Comparison of ENCODE assay signal across 9 mouse cellular contexts in the genomic region with DNA sequence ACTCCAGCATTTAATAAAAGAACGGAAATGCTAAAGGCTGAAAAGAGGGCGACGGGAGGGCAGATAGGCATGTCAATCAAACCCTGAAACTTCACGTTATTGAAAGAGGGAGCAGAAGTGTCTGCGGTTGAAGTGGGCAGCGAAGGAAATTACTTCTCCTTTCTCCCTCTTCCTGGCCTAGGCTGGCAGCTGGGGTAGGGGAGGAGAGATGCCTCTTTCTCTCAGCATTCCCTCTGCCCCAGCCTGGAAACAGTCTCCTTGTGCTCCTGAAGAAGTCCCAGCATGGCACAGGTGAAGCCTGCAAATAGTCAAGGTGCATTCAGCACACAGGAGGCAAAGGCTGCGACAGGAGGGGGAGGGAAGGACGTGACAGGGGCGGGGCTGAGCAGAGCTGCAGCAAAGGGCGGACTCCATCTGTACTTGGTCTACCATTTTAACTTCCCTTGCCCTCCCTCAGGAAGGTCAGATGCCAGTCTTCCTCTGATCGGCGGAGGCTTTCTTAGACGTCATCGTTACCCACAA.
DNase-seq lines count a peak whose midpoint lies in the region; ATAC-seq lines count a peak whose summit lies in the region.
"Had no signal": no experiment of that assay in that cellular context is flagged by ENCODE, and none has a peak within 500 bp of the region (broad histone marks: within the 10 kb centered on the region; RNA-seq: fewer than 3 reads in every experiment).

No protein-coding gene starts in this region.

- H3K27me3 ChIP-seq in hindbrain, embryonic 13.5 days, result no peaks in the 10 kb centered on the region
- no peaks in the 10 kb centered on the region for H3K27me3 ChIP-seq in midbrain, embryonic 14.5 days (ENCODE audit: control insufficient read depth, insufficient read depth, low read length)
- H3K27me3 ChIP-seq in neural tube, embryonic 15.5 days (replicated peaks), result no peaks in the 10 kb centered on the region

- peak; percentile 13 to 31 for DNase-seq in B cell, adult 2 months
- DNase-seq in T-cell, adult 2 months (ENCODE audit: low spot score), result peak; percentile 35
- no peak for DNase-seq in midbrain, embryonic 14.5 days
- no peak for DNase-seq in right cerebral cortex, adult 18-20 months
- no peak for DNase-seq in adrenal gland, postnatal 4 days (ENCODE audit: low spot score in 2 of 2)
- no peak for DNase-seq in embryo, embryonic 9.5 days (ENCODE audit: extremely low spot score)
- DNase-seq: cerebellum, adult 8-10 months had no signal

- no peak overlapping the region for H3K9ac ChIP-seq in hindbrain, embryonic 13.5 days
- H3K9ac ChIP-seq in midbrain, embryonic 14.5 days (replicated peaks; ENCODE audit: low read length), result no peak overlapping the region
- no peak overlapping the region for H3K9ac ChIP-seq in neural tube, embryonic 15.5 days (replicated peaks)

- H3K4me1 ChIP-seq in hindbrain, embryonic 13.5 days (replicated peaks), result peaks cover 53% of the 10 kb centered on the region
- H3K4me1 ChIP-seq in midbrain, embryonic 14.5 days (ENCODE audit: control insufficient read depth, insufficient read depth, low read length), result peaks cover 38% of the 10 kb centered on the region
- peaks cover 23% of the 10 kb centered on the region for H3K4me1 ChIP-seq in neural tube, embryonic 15.5 days

- WGBS in hindbrain, embryonic 13.5 days, result 44% methylated on average over 14 of the region's 14 CpGs
- WGBS in midbrain, embryonic 14.5 days, result 38% methylated on average over 14 of the region's 14 CpGs
- 65% methylated on average over 14 of the region's 14 CpGs for whole genome bisulfite sequencing in neural tube, embryonic 15.5 days

- no peak for ATAC-seq in hindbrain, embryonic 13.5 days (ENCODE audit: low FRiP score)
- no peak for ATAC-seq in midbrain, embryonic 14.5 days (ENCODE audit: low FRiP score, low TSS enrichment)
- ATAC-seq in neural tube, embryonic 15.5 days (ENCODE audit: low FRiP score), result no peak

- no peak overlapping the region for H3K4me3 ChIP-seq in hindbrain, embryonic 13.5 days
- no peak overlapping the region for H3K4me3 ChIP-seq in midbrain, embryonic 14.5 days (replicated peaks; ENCODE audit: low read depth, low read length)
- no peak overlapping the region for H3K4me3 ChIP-seq in neural tube, embryonic 15.5 days (replicated peaks)

- no peak overlapping the region for H3K4me2 ChIP-seq in hindbrain, embryonic 13.5 days
- H3K4me2 ChIP-seq in midbrain, embryonic 14.5 days (ENCODE audit: low read length), result no peak overlapping the region
- H3K4me2 ChIP-seq in neural tube, embryonic 15.5 days, result no peak overlapping the region

- H3K27ac ChIP-seq in hindbrain, embryonic 13.5 days, result peak overlapping the region; percentile 59
- peak overlapping the region; percentile 60; the same call in 1 of the 2 replicates for H3K27ac ChIP-seq in midbrain, embryonic 14.5 days (replicated peaks; ENCODE audit: low read depth, low read length)
- no peak overlapping the region for H3K27ac ChIP-seq in neural tube, embryonic 15.5 days (replicated peaks)

- H3K36me3 ChIP-seq in hindbrain, embryonic 13.5 days, result no peaks in the 10 kb centered on the region
- H3K36me3 ChIP-seq in midbrain, embryonic 14.5 days (ENCODE audit: control insufficient read depth, insufficient read depth, low read length), result no peaks in the 10 kb centered on the region
- no peaks in the 10 kb centered on the region for H3K36me3 ChIP-seq in neural tube, embryonic 15.5 days

- H3K9me3 ChIP-seq in hindbrain, embryonic 13.5 days, result no peaks in the 10 kb centered on the region
- H3K9me3 ChIP-seq in midbrain, embryonic 14.5 days (ENCODE audit: control insufficient read depth, low read length), result no peaks in the 10 kb centered on the region
- no peaks in the 10 kb centered on the region for H3K9me3 ChIP-seq in neural tube, embryonic 15.5 days (replicated peaks)

Comparison
In these comparisons a context has a peak if more than half of its experiments do, and no peak if none do; other contexts are left out.
1. DNase-seq: peak in B cell, adult 2 months (2 of 2) and T-cell, adult 2 months (single experiment); none in midbrain, embryonic 14.5 days (single experiment), right cerebral cortex, adult 18-20 months (single experiment), adrenal gland, postnatal 4 days (0 of 2) and embryo, embryonic 9.5 days (single experiment).